Mouse (Mus musculus) limb, embryonic 14.5 days (tissue): ENCODE data around the gene Dnaaf3. TPM values are rescaled to one million over a fixed set of nuclear protein-coding genes. Genes with fewer than 3 reads are reported as not detected.
"Not testable (repeated sequence)": the region's sequence is repeated elsewhere in the genome, so short reads cannot be mapped to it uniquely, and the experiment has no call there.

Source experiments
- ATAC-seq: fragments of 200-750 bp; cut with Nextera tagmentation; 2 replicates; pipeline ENCODE4 v1.8.0; 2017; ENCODE audit warnings: low read depth, moderate number of reproducible peaks, moderate TSS enrichment; ENCODE audit not compliant: low FRiP score
- DNase-seq: peaks from one replicate; pipeline ENCODE4 v3.0.0-alpha.2; 2015; ENCODE audit warnings: low spot score
- H3K27ac ChIP-seq: fragments of 300-500 bp; sonication (generic); replicated peaks from 2 replicates; pipeline ENCODE4 v1.5.1; 2014; ENCODE audit warnings: low read depth, mild to moderate bottlenecking, low read length, moderate library complexity, mixed read lengths
- H3K27me3 ChIP-seq: fragments of 300-500 bp; sonication (generic); 2 replicates; pipeline ENCODE4 v1.6.1; 2014; ENCODE audit warnings: low read length, mixed read lengths; ENCODE audit not compliant: control insufficient read depth, insufficient read depth
- H3K36me3 ChIP-seq: fragments of 300-500 bp; sonication (generic); 2 replicates; pipeline ENCODE4 v1.6.1; 2014; ENCODE audit warnings: mild to moderate bottlenecking, low read length, moderate library complexity, mixed read lengths; ENCODE audit not compliant: control insufficient read depth, insufficient read depth
- H3K4me1 ChIP-seq: fragments of 300-500 bp; sonication (generic); 2 replicates; pipeline ENCODE4 v1.6.1; 2014; ENCODE audit warnings: antibody characterized with exemption, low read length, mixed read lengths; ENCODE audit not compliant: control insufficient read depth, insufficient read depth
- H3K4me2 ChIP-seq: fragments of 300-500 bp; sonication (generic); replicated peaks from 2 replicates; pipeline ENCODE4 v1.6.1; 2014; ENCODE audit warnings: low read depth, mild to moderate bottlenecking, low read length, moderate library complexity; ENCODE audit not compliant: severe bottlenecking
- H3K4me3 ChIP-seq: fragments of 300-500 bp; sonication (generic); replicated peaks from 2 replicates; pipeline ENCODE4 v1.5.1; 2014; ENCODE audit warnings: low read length
- H3K9ac ChIP-seq: fragments of 300-500 bp; sonication (generic); 2 replicates; pipeline ENCODE4 v1.6.1; 2014; ENCODE audit warnings: mild to moderate bottlenecking, low read depth, low read length, moderate library complexity; ENCODE audit not compliant: severe bottlenecking
- H3K9me3 ChIP-seq: fragments of 300-500 bp; sonication (generic); 2 replicates; pipeline ENCODE4 v1.6.1; 2016; ENCODE audit warnings: low read length; ENCODE audit not compliant: control insufficient read depth
- POLR2A ChIP-seq: fragments of 200-500 bp; IDR thresholded peaks from 2 replicates; pipeline ENCODE4 v1.8.0; 2012; ENCODE audit warnings: inconsistent platforms, mild to moderate bottlenecking, moderate library complexity, borderline replicate concordance; ENCODE audit not compliant: insufficient read depth, insufficient read length; ENCODE audit errors: extremely low read depth
- WGBS: fragments of 180-500 bp; shearing (Covaris S2); extraction: QIAGEN DNeasy Blood & Tissue Kit; methylation state at CpG from one replicate; pipeline ENCODE4 v1.1.7; 2014; 5-methylcytosine and 5-hydroxymethylcytosine counted together
- polyA plus RNA-seq, 2 experiments: library from polyadenylated mRNA; depleted of rRNA in 1 of 2; stranded (reverse) in 1 of 2; unstranded in 1 of 2; fragments of >200 nt; fragmentation: Nextera tagmentation in 1 of 2; extraction: Ambion mirVana in 1 of 2; gene quantifications; 2 replicates each; pipeline versions ENCODE4 v1.2.1 to v1.2.3; 2012 to 2014

The Dnaaf3 gene
- polyA plus RNA-seq (2012; rRNA removed) (8.3 and 9.5 TPM in 2 replicates), polyA plus RNA-seq (2014; fragmentation: Nextera tagmentation; extraction: Ambion mirVana) (0.61 and 1.1 TPM in 2 replicates)

GRCm38 (mm10) chr7:4532005-4532729, at the start of gene Dnaaf3:
Dnaaf3 (minus strand) TSS chr7:4532453.
- Histone ChIP-seq H3K27me3 (no peaks in the 10 kb centered on the region), H3K4me2 (peak within 1 kb of the TSS; percentile 47), H3K4me3 (peak within 1 kb of the TSS; percentile 33), H3K27ac (no peak within 1 kb of the TSS), H3K9me3 (no peaks in the 10 kb centered on the region), H3K36me3 (no peaks in the 10 kb centered on the region), H3K4me1 (peaks cover 2% of the 10 kb centered on the region; the same call in 1 of the 2 replicates), H3K9ac (no peak within 1 kb of the TSS)
- peak; percentile 94 for ATAC-seq
- WGBS, result 2% methylated on average over 27 of the region's 28 CpGs
- TF ChIP-seq POLR2A, result no peak
- DNase-seq, result peak; percentile 87

GRCm38 (mm10) chr7:4581481-4581880, 49.2 kb upstream of the Dnaaf3 start:
- not testable (repeated sequence) for DNase-seq, H3K36me3 ChIP-seq, H3K4me3 ChIP-seq, H3K27me3 ChIP-seq, ATAC-seq, H3K9ac ChIP-seq, H3K9me3 ChIP-seq, H3K4me2 ChIP-seq, H3K27ac ChIP-seq, H3K4me1 ChIP-seq
- 74% methylated on average over 3 of the region's 3 CpGs for WGBS

- not testable (repeated sequence) for H3K9me3 ChIP-seq, H3K27me3 ChIP-seq, H3K27ac ChIP-seq, DNase-seq, H3K36me3 ChIP-seq, H3K4me3 ChIP-seq, H3K4me2 ChIP-seq, ATAC-seq, H3K9ac ChIP-seq, H3K4me1 ChIP-seq
- 68% methylated on average over 2 of the region's 2 CpGs for WGBS
These were observed 40.1 kb upstream of the Dnaaf3 start for GRCm38 (mm10) chr7:4572361-4572760.

- 92% methylated on average over 3 of the region's 3 CpGs for WGBS
- H3K9me3 ChIP-seq, result no peaks in the 10 kb centered on the region
- H3K4me1 ChIP-seq, result no peaks in the 10 kb centered on the region
- H3K9ac ChIP-seq, result no peak overlapping the region
- ATAC-seq, result no peak
- TF ChIP-seq POLR2A, result no peak
- no peak overlapping the region for H3K4me2 ChIP-seq
- H3K27ac ChIP-seq, result no peak overlapping the region
- H3K27me3 ChIP-seq, result no peaks in the 10 kb centered on the region
- DNase-seq, result no peak
- H3K4me3 ChIP-seq, result no peak overlapping the region
- no peaks in the 10 kb centered on the region for H3K36me3 ChIP-seq
These were observed 30.4 kb upstream of the Dnaaf3 start for GRCm38 (mm10) chr7:4562660-4563059.

GRCm38 (mm10) chr7:4557167-4557560, 24.9 kb upstream of the Dnaaf3 start:
- Histone ChIP-seq H3K4me3 (no peak overlapping the region), H3K9me3 (no peaks in the 10 kb centered on the region), H3K27ac (no peak overlapping the region), H3K9ac (no peak overlapping the region), H3K27me3 (no peaks in the 10 kb centered on the region), H3K4me2 (no peak overlapping the region), H3K36me3 (no peaks in the 10 kb centered on the region), H3K4me1 (no peaks in the 10 kb centered on the region)
- ATAC-seq, result no peak
- 68% methylated on average over 6 of the region's 6 CpGs for WGBS
- TF ChIP-seq POLR2A, result no peak
- no peak for DNase-seq
